Mouse (Mus musculus): ENCODE measurements around the gene Pdss2. TPM values are rescaled to one million over a fixed set of nuclear protein-coding genes. Genes with fewer than 3 reads are reported as not detected.

The Pdss2 gene
- polyA plus RNA-seq (2015; fragmentation: Nextera tagmentation; extraction: Ambion mirVana): 16.5 and 18.1 TPM in 2 replicates

GRCm38 (mm10) chr10:43220910-43221625 is at the start of gene Pdss2:
TSS of gene Pdss2 (plus strand) at chr10:43221486.

GRCm38 (mm10) chr10:43174326-43175155 is 46.7 kb upstream of the Pdss2 start, which contains the start of the genes Sobp and 9030612E09Rik:
TSS of gene Sobp (minus strand) at chr10:43174530.
TSS of gene 9030612E09Rik (plus strand) at chr10:43174704.

GRCm38 (mm10) chr10:43478751-43479435 is 257.6 kb downstream of the Pdss2 start, which contains the start of gene Bend3:
TSS of gene Bend3 (plus strand) at chr10:43478831.

Other genes with a start within 250 kb of the Pdss2 start
- gene Sobp, start 47.0 kb upstream of the Pdss2 start, polyA plus RNA-seq (2015; fragmentation: Nextera tagmentation; extraction: Ambion mirVana): 12.3 and 12.4 TPM in 2 replicates
- gene 9030612E09Rik, start 46.8 kb upstream of the Pdss2 start, polyA plus RNA-seq (2015; fragmentation: Nextera tagmentation; extraction: Ambion mirVana): 1.2 and 2.1 TPM in 2 replicates